ENCODE assay signal across 7 mouse cellular contexts in the genomic region with DNA sequence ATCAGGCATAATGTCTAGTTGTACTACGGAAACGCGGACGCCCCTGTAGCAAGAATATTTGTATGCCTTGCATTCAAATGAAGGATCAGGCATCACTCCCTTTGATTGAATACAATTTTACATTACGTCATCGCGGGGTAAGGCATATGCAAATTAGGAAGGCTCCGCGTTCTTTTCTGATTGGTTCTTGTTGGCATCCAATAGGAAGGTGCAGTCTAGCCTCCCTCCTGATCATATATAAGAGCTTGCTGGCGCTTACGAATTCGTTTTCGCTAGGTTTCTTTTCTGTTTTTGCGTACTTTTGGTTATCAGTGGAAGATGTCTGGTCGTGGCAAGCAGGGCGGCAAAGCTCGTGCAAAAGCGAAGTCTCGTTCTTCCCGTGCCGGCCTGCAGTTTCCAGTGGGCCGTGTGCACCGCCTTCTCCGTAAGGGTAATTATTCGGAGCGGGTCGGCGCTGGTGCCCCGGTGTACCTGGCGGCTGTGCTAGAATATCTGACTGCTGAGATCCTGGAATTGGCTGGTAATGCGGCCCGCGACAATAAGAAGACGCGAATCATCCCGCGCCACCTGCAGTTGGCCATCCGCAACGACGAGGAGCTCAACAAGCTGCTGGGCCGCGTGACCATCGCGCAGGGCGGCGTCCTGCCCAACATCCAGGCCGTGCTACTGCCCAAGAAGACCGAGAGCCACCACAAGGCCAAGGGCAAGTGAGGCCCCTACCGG. TPM values are rescaled to one million over a fixed set of nuclear protein-coding genes. Genes with fewer than 3 reads are reported as not detected.
DNase-seq lines count a peak whose midpoint lies in the region; ATAC-seq lines count a peak whose summit lies in the region.

A gene (plus strand): TSS at position 266 of the 723 bp plus-strand sequence.
A gene (plus strand): TSS at position 266 of the 723 bp plus-strand sequence.

- H3K27ac ChIP-seq in intestine, embryonic 16.5 days (ENCODE audit: low read length), result peak within 1 kb of the TSS; percentile 99
- H3K27ac ChIP-seq in midbrain, embryonic 11.5 days (ENCODE audit: low read depth, low read length), result peak within 1 kb of the TSS; percentile 95

- peak within 1 kb of the TSS; percentile 66 for H3K4me3 ChIP-seq in intestine, embryonic 16.5 days (ENCODE audit: low read length)
- H3K4me3 ChIP-seq in midbrain, embryonic 11.5 days (ENCODE audit: low read depth, low read length), result peak within 1 kb of the TSS; percentile 88

- H3K4me1 ChIP-seq in intestine, embryonic 16.5 days (ENCODE audit: control insufficient read depth, insufficient read depth, low read length), result peaks cover 30% of the 10 kb centered on the region
- H3K4me1 ChIP-seq in midbrain, embryonic 11.5 days (ENCODE audit: control insufficient read depth, insufficient read depth, low read length), result peaks cover 36% of the 10 kb centered on the region

- peaks cover 6% of the 10 kb centered on the region; the same call in 1 of the 2 replicates for H3K36me3 ChIP-seq in intestine, embryonic 16.5 days (ENCODE audit: control insufficient read depth, insufficient read depth, low read length)
- no peaks in the 10 kb centered on the region for H3K36me3 ChIP-seq in midbrain, embryonic 11.5 days (ENCODE audit: control insufficient read depth, insufficient read depth, low read length)

- DNase-seq in adrenal gland, adult 8-10 months, result peak; percentile 83
- DNase-seq in embryo, embryonic 9.5 days (ENCODE audit: extremely low spot score), result peak; percentile 92
- peak; percentile 61 to 85 for DNase-seq in gastrocnemius, postnatal 4 days (ENCODE audit: low spot score in 2 of 2)
- peak; percentile 86 to 88 for DNase-seq in left cerebral cortex, postnatal 36 days (ENCODE audit: low spot score in 2 of 2)
- DNase-seq in midbrain, embryonic 11.5 days (ENCODE audit: low spot score, missing footprints), result peak; percentile 98
- peak; percentile 97 for DNase-seq in skeletal muscle tissue, adult 2 months (ENCODE audit: low read depth, low spot score)

- peak within 1 kb of the TSS; percentile 96 for H3K4me2 ChIP-seq in intestine, embryonic 16.5 days (ENCODE audit: low read depth, low read length)
- H3K4me2 ChIP-seq in midbrain, embryonic 11.5 days, result peak within 1 kb of the TSS; percentile 95

- H3K9ac ChIP-seq in intestine, embryonic 16.5 days (ENCODE audit: low read depth, low read length), result peak within 1 kb of the TSS; percentile 86
- peak within 1 kb of the TSS; percentile 98 for H3K9ac ChIP-seq in midbrain, embryonic 11.5 days (ENCODE audit: low read length)

- WGBS in intestine, embryonic 16.5 days, result under 1% methylated on average over 49 of the region's 49 CpGs
- WGBS in midbrain, embryonic 11.5 days, result under 1% methylated on average over 49 of the region's 49 CpGs

- ATAC-seq in intestine, embryonic 16.5 days, result peak; percentile 94
- ATAC-seq in midbrain, embryonic 11.5 days (ENCODE audit: low FRiP score), result peak; percentile 90

- intact Hi-C loops in left cerebral cortex, postnatal 36 days (cut with DNase I), result no loop called here

- no peaks in the 10 kb centered on the region for H3K9me3 ChIP-seq in intestine, embryonic 16.5 days (ENCODE audit: control insufficient read depth, low read length)
- no peaks in the 10 kb centered on the region for H3K9me3 ChIP-seq in midbrain, embryonic 11.5 days (ENCODE audit: control insufficient read depth, low read length)

- H3K27me3 ChIP-seq in intestine, embryonic 16.5 days (replicated peaks; ENCODE audit: control insufficient read depth, insufficient read depth, low read length), result no peaks in the 10 kb centered on the region
- H3K27me3 ChIP-seq in midbrain, embryonic 11.5 days (ENCODE audit: control insufficient read depth, insufficient read depth, low read length), result peaks cover 11% of the 10 kb centered on the region; the same call in 1 of the 2 replicates

RNA-seq across cellular contexts. Expression of the first gene that starts in this region (rescaled TPM):
- 10 to 100 TPM; 18.8 to 28.5 (median 26.2) TPM for total RNA-seq in adrenal gland, adult 8-10 months (2022)
- 10 to 100 TPM; 37.1 to 42.7 TPM for total RNA-seq in gastrocnemius, postnatal 4 days (2021)
- polyA plus RNA-seq in intestine, embryonic 16.5 days (2015; fragmentation: Nextera tagmentation; extraction: Ambion mirVana), result 28.5 and 31.6 TPM in 2 replicates
- 10 to 100 TPM; 60.9 to 64.1 TPM for total RNA-seq in left cerebral cortex, postnatal 36 days (2021)
- polyA plus RNA-seq in midbrain, embryonic 11.5 days (2014; fragmentation: Nextera tagmentation; extraction: Ambion mirVana), result 57.8 and 61.8 TPM in 2 replicates

RNA-seq across cellular contexts. Expression of the second gene that starts in this region (rescaled TPM):
- under 1 TPM; 0.21 to 0.59 (median 0.46) TPM for total RNA-seq in adrenal gland, adult 8-10 months (2022)
- under 1 TPM; 0.23 to 0.29 TPM for total RNA-seq in gastrocnemius, postnatal 4 days (2021)
- polyA plus RNA-seq in intestine, embryonic 16.5 days (2015; fragmentation: Nextera tagmentation; extraction: Ambion mirVana), result 0.15 and 0.35 TPM in 2 replicates
- total RNA-seq in left cerebral cortex, postnatal 36 days (2021), result 1 to 10 TPM; 4.8 to 5.7 TPM
- 0.45 and 0.62 TPM in 2 replicates for polyA plus RNA-seq in midbrain, embryonic 11.5 days (2014; fragmentation: Nextera tagmentation; extraction: Ambion mirVana)

Comparison
In these comparisons a context has a peak if more than half of its experiments do, and no peak if none do; other contexts are left out.
1. Peak in every context shown above with its lines: DNase-seq, ATAC-seq, H3K4me3 ChIP-seq and H3K27ac ChIP-seq.